Mouse (Mus musculus): ENCODE results near the gene Fbxo17. TPM values are rescaled to one million over a fixed set of nuclear protein-coding genes. Genes with fewer than 3 reads are reported as not detected.

The Fbxo17 gene
- total and polyA plus RNA-seq, 3 experiments: 0.27 TPM; not detected in 2

DNA sequence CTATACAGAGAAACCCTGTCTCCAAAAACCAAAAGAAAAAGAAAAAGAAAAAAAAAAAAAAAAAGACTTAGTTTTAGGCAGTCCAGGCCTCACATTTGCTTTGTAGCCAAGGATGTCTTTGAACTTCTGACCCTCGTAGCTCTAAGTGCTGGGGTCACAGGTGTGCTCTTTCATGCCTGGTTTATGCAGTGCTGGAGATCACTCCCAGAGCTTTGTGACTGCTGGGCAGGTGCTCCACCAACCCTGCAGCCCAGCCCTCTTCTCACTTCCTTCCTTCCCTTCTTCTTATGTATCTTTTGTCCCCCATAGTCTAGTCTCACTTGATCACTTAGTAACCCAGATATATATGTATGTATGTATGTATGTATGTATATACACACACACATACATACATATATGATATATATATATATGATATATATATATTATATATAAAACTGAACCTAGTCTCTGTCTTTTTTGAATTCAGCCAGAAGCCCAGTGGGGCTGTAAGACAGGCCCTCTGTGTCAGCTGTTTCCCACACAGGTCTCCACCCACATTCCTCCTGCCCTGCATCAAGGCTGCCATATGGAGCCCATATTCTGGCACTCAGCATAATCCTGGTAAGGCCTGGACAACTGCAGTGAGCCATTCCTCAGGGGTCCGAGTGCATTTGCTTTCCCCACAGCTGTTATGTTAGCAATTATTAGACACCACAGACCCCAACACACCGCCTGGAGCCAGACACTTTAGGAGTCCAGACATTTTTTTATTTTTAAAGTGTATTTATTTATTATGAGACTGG lies 4.3 kb downstream of the Fbxo17 start:
- TF ChIP-seq CTCF (IDR thresholded peaks at IDR 0.05; ENCODE audit: low read depth, low read length) (no peak), TAL1 (conservative IDR thresholded peaks at IDR 0.05; ENCODE audit: low read depth, low read length) (no peak), GATA2 (IDR thresholded peaks at IDR 0.05; ENCODE audit: borderline replicate concordance, low read depth, low read length) (no peak), GATA1 (IDR thresholded peaks at IDR 0.05; ENCODE audit: borderline replicate concordance, low read length) (no peak), POLR2AphosphoS5 (IDR thresholded peaks at IDR 0.05; ENCODE audit: insufficient replicate concordance, low read depth, low read length) (no peak)
- H3K36me3 ChIP-seq (replicated peaks): no peaks in the 10 kb centered on the region
- H3K4me3 ChIP-seq (ENCODE audit: low read depth, low read length): no peak overlapping the region
- H3K9me3 ChIP-seq (replicated peaks): peaks cover 4% of the 10 kb centered on the region
- no peak for ATAC-seq (ENCODE audit: extremely low read depth, insufficient number of reproducible peaks, low FRiP score, poor library complexity, severe bottlenecking)
- H3K27me3 ChIP-seq (ENCODE audit: insufficient read depth, low read length): no peaks in the 10 kb centered on the region; the same call in 1 of the 2 replicates
- DNase-seq (ENCODE audit: low spot score): no peak
- no peaks in the 10 kb centered on the region for H3K4me1 ChIP-seq (ENCODE audit: insufficient read depth, low read depth, low read length)

DNA sequence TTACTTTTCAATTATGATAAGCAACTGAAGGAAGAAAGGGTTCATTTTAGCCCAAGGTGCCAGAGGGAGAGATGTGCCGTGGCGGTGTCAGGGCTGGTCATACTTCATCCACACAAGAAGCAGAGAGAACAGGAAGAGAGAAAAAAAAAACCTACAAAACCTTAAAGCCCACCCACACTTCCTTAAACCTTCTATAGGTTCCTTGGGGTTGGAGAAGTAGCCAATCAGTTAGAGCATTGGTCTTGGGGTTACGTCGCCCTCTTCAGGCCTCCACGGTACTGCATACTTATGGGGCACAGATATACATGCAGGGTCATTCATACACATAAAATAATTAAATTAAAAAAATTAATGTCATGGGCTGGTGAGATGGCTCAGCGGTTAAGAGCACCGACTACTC lies 5.5 kb downstream of the Fbxo17 start:
- DNase-seq (ENCODE audit: low spot score) (no peak), ATAC-seq (ENCODE audit: extremely low read depth, insufficient number of reproducible peaks, low FRiP score, poor library complexity, severe bottlenecking) (no peak)
- H3K4me3 ChIP-seq (ENCODE audit: low read depth, low read length): no peak overlapping the region
- H3K27me3 ChIP-seq (ENCODE audit: insufficient read depth, low read length): no peaks in the 10 kb centered on the region
- H3K4me1 ChIP-seq (ENCODE audit: insufficient read depth, low read depth, low read length): no peaks in the 10 kb centered on the region
- TF ChIP-seq TAL1 (conservative IDR thresholded peaks at IDR 0.05; ENCODE audit: low read depth, low read length) (no peak), GATA1 (IDR thresholded peaks at IDR 0.05; ENCODE audit: borderline replicate concordance, low read length) (no peak), GATA2 (IDR thresholded peaks at IDR 0.05; ENCODE audit: borderline replicate concordance, low read depth, low read length) (no peak), CTCF (IDR thresholded peaks at IDR 0.05; ENCODE audit: low read depth, low read length) (no peak), POLR2AphosphoS5 (IDR thresholded peaks at IDR 0.05; ENCODE audit: insufficient replicate concordance, low read depth, low read length) (no peak)
- H3K9me3 ChIP-seq (replicated peaks): peaks cover 4% of the 10 kb centered on the region
- no peaks in the 10 kb centered on the region for H3K36me3 ChIP-seq (replicated peaks)

DNA sequence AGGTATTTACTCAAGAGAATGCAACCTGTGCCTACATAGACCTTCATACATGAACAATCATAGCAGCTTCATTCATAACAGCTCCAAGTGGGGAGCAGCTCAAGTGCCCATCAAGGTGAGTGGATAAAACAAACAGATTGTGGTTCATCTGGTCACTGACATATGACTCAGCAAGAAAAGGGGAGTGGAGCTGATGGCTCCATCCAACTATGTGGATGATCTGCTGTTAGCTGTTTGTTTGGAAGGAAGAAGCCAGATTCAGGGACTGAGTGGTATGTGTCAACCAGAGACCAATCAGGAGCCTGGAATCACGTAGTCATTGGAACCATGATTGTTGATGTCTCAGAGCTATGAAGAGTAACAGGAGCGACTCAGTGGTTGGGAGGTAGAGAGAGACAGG lies 8.0 kb downstream of the Fbxo17 start:
- peaks cover 7% of the 10 kb centered on the region; the same call in 1 of the 2 replicates for H3K27me3 ChIP-seq (ENCODE audit: insufficient read depth, low read length)
- peaks cover 4% of the 10 kb centered on the region for H3K9me3 ChIP-seq (replicated peaks)
- no peaks in the 10 kb centered on the region for H3K4me1 ChIP-seq (ENCODE audit: insufficient read depth, low read depth, low read length)
- DNase-seq (ENCODE audit: low spot score) (no peak), ATAC-seq (ENCODE audit: extremely low read depth, insufficient number of reproducible peaks, low FRiP score, poor library complexity, severe bottlenecking) (no peak)
- H3K4me3 ChIP-seq (ENCODE audit: low read depth, low read length): no peak overlapping the region
- no peak for TF ChIP-seq POLR2AphosphoS5 (IDR thresholded peaks at IDR 0.05; ENCODE audit: insufficient replicate concordance, low read depth, low read length)
- no peak for TF ChIP-seq GATA2 (IDR thresholded peaks at IDR 0.05; ENCODE audit: borderline replicate concordance, low read depth, low read length)
- TF ChIP-seq TAL1 (conservative IDR thresholded peaks at IDR 0.05; ENCODE audit: low read depth, low read length): no peak
- no peak for TF ChIP-seq CTCF (IDR thresholded peaks at IDR 0.05; ENCODE audit: low read depth, low read length)
- no peak for TF ChIP-seq GATA1 (IDR thresholded peaks at IDR 0.05; ENCODE audit: borderline replicate concordance, low read length)
- H3K36me3 ChIP-seq (replicated peaks): no peaks in the 10 kb centered on the region

DNA sequence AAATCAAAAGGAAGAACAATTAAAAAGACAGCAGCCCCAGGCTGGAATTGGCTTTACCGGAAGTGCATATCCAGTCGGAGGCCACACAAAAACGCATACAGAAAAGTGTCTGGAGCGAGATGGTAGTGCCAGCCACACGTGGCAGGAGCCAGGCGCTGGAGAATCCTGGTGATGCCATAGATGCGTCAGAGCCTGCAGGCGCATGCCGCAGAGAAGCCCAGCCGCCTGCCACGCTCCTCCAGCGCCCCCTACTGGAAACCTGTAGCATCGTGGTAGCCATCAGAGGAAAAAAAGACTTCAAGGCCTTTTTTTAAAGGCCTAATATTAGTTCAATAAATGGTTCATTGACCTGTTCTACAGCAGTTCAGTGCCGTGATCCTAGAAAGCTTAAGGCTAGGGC lies 10.0 kb downstream of the Fbxo17 start:
- DNase-seq (ENCODE audit: low spot score) (no peak), ATAC-seq (ENCODE audit: extremely low read depth, insufficient number of reproducible peaks, low FRiP score, poor library complexity, severe bottlenecking) (no peak)
- TF ChIP-seq CTCF (IDR thresholded peaks at IDR 0.05; ENCODE audit: low read depth, low read length): no peak
- TF ChIP-seq GATA2 (IDR thresholded peaks at IDR 0.05; ENCODE audit: borderline replicate concordance, low read depth, low read length): no peak
- no peak for TF ChIP-seq TAL1 (conservative IDR thresholded peaks at IDR 0.05; ENCODE audit: low read depth, low read length)
- no peak for TF ChIP-seq POLR2AphosphoS5 (IDR thresholded peaks at IDR 0.05; ENCODE audit: insufficient replicate concordance, low read depth, low read length)
- TF ChIP-seq GATA1 (IDR thresholded peaks at IDR 0.05; ENCODE audit: borderline replicate concordance, low read length): no peak
- H3K9me3 ChIP-seq (replicated peaks): peaks cover 4% of the 10 kb centered on the region
- no peak overlapping the region for H3K4me3 ChIP-seq (ENCODE audit: low read depth, low read length)
- peaks cover 7% of the 10 kb centered on the region; the same call in 1 of the 2 replicates for H3K27me3 ChIP-seq (ENCODE audit: insufficient read depth, low read length)
- no peaks in the 10 kb centered on the region for H3K4me1 ChIP-seq (ENCODE audit: insufficient read depth, low read depth, low read length)
- no peaks in the 10 kb centered on the region for H3K36me3 ChIP-seq (replicated peaks)

DNA sequence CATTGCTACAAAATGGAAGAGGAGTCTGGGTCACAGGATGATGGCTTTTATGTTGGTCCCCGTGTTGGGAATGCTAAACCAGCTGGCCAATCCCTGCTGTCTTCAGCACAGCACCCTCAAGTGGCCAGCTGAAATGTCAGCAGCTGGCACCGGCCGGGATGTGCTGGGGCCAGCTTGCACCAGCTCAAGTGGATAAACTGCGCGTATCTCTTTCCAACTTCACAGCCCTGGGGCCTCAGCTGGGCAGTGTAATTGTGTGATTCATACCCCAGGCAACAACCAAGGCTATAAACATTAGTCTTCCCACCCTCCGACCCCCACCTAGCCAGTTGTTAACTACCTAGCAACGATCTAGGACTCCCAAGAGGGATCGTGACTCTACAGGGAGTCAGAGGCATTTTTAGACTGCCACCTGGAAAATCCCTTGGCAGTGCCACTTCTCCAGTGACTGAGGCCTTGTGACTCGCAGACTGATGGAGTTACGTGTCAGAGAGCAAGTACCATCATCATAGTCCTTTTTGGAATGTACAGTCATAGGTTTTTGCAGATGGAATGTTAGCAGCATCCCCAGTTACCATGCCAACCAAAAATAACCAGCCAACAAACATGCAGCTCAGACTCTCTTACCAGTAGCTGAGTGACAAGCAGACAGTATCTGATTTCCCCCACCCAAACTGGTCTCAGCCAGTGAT lies 11.2 kb downstream of the Fbxo17 start:
- Histone ChIP-seq H3K4me1 (ENCODE audit: insufficient read depth, low read depth, low read length) (no peaks in the 10 kb centered on the region), H3K9me3 (replicated peaks) (peaks cover 11% of the 10 kb centered on the region), H3K27me3 (ENCODE audit: insufficient read depth, low read length) (peaks cover 7% of the 10 kb centered on the region; the same call in 1 of the 2 replicates), H3K4me3 (ENCODE audit: low read depth, low read length) (no peak overlapping the region), H3K36me3 (replicated peaks) (no peaks in the 10 kb centered on the region)
- no peak for TF ChIP-seq POLR2AphosphoS5 (IDR thresholded peaks at IDR 0.05; ENCODE audit: insufficient replicate concordance, low read depth, low read length)
- no peak for TF ChIP-seq CTCF (IDR thresholded peaks at IDR 0.05; ENCODE audit: low read depth, low read length)
- DNase-seq (ENCODE audit: low spot score) (no peak), ATAC-seq (ENCODE audit: extremely low read depth, insufficient number of reproducible peaks, low FRiP score, poor library complexity, severe bottlenecking) (no peak)

DNA sequence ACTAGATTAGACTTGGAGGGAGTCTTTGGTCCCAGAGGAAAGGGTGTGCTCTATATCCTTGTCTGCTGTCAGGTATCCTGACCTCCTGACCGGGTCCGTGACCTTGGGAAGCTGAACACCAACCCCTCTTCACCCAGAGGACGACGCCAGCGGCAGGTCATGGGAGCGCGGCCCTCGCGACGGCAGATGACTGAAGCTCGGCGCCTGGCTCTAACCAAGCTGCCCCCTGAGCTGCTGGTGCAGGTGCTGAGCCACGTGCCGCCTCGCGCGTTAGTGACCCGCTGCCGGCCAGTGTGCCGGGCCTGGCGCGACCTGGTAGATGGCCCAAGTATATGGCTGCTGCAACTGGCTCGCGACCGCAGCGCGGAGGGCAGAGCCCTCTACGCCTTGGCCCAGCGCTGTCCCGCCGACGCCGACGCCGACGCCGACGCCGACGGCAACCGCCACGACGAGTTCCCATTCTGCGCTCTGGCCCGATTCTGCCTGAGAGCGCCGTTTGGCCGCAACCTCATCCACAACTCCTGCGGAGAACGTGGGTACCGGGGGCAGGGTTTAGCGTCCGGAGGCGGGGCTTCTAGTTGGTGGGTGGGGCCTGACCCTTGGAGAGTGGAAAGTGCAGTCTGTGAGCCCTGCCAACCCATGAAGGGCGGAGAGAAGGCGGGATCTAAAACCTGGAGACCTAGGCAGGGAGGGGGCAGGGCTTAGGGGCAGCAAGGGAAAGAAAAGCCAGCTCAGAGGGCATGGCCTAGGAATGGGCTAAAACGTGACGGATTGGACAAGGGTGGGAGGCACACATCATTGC lies 15.9 kb downstream of the Fbxo17 start:
- ATAC-seq (ENCODE audit: extremely low read depth, insufficient number of reproducible peaks, low FRiP score, poor library complexity, severe bottlenecking) (no peak), DNase-seq (ENCODE audit: low spot score) (no peak)
- no peak for TF ChIP-seq GATA2 (IDR thresholded peaks at IDR 0.05; ENCODE audit: borderline replicate concordance, low read depth, low read length)
- TF ChIP-seq POLR2AphosphoS5 (IDR thresholded peaks at IDR 0.05; ENCODE audit: insufficient replicate concordance, low read depth, low read length): no peak
- no peak for TF ChIP-seq TAL1 (conservative IDR thresholded peaks at IDR 0.05; ENCODE audit: low read depth, low read length)
- no peak for TF ChIP-seq GATA1 (IDR thresholded peaks at IDR 0.05; ENCODE audit: borderline replicate concordance, low read length)
- no peak for TF ChIP-seq CTCF (IDR thresholded peaks at IDR 0.05; ENCODE audit: low read depth, low read length)
- Histone ChIP-seq H3K4me3 (ENCODE audit: low read depth, low read length) (no peak overlapping the region), H3K4me1 (ENCODE audit: insufficient read depth, low read depth, low read length) (peaks cover 3% of the 10 kb centered on the region; the same call in 1 of the 2 replicates), H3K36me3 (replicated peaks) (peaks cover 5% of the 10 kb centered on the region), H3K9me3 (replicated peaks) (peaks cover 9% of the 10 kb centered on the region), H3K27me3 (ENCODE audit: insufficient read depth, low read length) (peaks cover 8% of the 10 kb centered on the region; the same call in 1 of the 2 replicates)
